Mouse (Mus musculus) NIH3T3 (cell line): ENCODE measurements around the gene Foxn1.

Experiments
- DNase-seq: peaks from one replicate; pipeline ENCODE4 v3.0.0-alpha.2; 2012; ENCODE audit warnings: low read depth

Foxn1 gene

GRCm38 (mm10) chr11:78327634-78328511 lies 58.5 kb downstream of the Foxn1 start, which contains the start of gene Pigs:
TSS of gene Pigs (plus strand) at chr11:78328415.
- DNase-seq = peak; percentile 98

GRCm38 (mm10) chr11:78327215-78327614 lies 59.1 kb downstream of the Foxn1 start:
- no peak for DNase-seq

GRCm38 (mm10) chr11:78324965-78325364 lies 61.4 kb downstream of the Foxn1 start:
- no peak for DNase-seq

- no peak for DNase-seq
Measured at GRCm38 (mm10) chr11:78324000-78324785, 62.2 kb downstream of the Foxn1 start.

- peak; percentile 12 for DNase-seq
Measured at GRCm38 (mm10) chr11:78322860-78323259, 63.5 kb downstream of the Foxn1 start, which contains the start of gene Aldoc. TSS of gene Aldoc (plus strand) at chr11:78322968.

GRCm38 (mm10) chr11:78322076-78322831 lies 64.1 kb downstream of the Foxn1 start:
- DNase-seq = no peak

- no peak for DNase-seq
Measured at GRCm38 (mm10) chr11:78318411-78318810, 67.9 kb downstream of the Foxn1 start.

GRCm38 (mm10) chr11:78313662-78314061 lies 72.7 kb downstream of the Foxn1 start:
- DNase-seq = no peak

- DNase-seq = no peak
Measured at GRCm38 (mm10) chr11:78310861-78311511, 75.4 kb downstream of the Foxn1 start.
